Mouse (Mus musculus): ENCODE data around the gene Dok7.

Dok7 gene

GRCm38 (mm10) chr5:35056604-35057432, at the start of gene Dok7:
Dok7 (plus strand) TSS chr5:35056766.
- DNase-seq (ENCODE audit: low spot score): peak; percentile 48

- DNase-seq (ENCODE audit: low spot score): no peak
These were observed 47.4 kb upstream of the Dok7 start for GRCm38 (mm10) chr5:35009163-35009562.

DNA sequence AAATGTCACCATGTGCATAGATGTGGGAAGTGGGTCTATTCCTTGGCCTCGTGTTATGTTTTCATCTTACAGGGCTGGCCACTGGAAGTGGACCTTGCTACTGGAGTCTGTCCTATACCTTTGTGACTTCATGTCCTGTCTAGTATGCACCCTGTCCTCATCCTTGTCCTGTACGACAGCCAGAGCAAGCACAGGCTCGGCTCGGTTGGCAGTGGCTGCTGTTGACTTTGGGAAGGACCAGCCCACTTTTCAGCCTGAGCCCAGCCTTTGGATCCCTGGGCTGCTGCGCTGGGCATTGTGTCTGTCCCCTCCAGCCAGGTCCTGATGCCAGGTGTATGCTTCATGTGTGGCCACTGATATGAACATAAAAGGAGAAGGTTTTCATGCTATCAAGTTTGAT, 45.9 kb upstream of the Dok7 start:
- no peak for DNase-seq (ENCODE audit: low spot score)

DNA sequence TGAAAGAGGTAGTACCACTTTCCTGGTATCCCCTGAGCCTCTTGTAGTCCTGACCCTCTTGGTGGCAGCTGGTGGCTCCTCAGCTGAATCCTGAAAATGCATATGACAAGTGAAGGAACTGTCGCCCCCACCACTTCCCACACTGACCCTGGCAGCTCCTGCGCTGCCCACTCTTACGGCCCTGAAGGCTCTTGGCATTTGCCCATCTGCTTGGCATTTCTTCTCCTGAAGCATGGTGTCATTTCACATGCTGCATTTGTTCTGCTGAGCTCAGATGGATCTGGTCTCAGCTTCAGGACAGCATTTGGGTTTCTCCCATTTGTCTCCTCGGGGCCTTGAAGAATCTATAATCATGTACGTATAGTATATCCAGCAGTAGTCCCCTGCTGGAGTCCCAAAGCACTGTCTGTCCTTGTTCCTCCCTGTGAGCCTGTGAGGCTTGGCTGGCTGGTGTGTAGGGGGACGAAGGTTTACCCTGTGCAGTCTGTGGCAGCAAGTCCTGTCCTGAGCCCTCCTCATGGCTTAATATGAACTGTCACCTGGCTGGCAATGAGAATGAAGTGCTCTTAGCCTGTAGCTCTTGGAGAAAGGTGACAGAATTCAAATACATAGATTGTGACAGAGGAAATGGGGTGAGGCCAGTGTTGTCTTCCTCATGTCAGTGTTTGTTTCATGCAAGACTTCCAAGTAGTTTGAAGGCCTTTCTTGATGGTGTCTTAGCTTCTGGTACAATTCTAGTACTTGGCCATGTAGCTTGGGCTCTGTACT, 45.2 kb upstream of the Dok7 start:
- DNase-seq (ENCODE audit: low spot score): no peak

DNA sequence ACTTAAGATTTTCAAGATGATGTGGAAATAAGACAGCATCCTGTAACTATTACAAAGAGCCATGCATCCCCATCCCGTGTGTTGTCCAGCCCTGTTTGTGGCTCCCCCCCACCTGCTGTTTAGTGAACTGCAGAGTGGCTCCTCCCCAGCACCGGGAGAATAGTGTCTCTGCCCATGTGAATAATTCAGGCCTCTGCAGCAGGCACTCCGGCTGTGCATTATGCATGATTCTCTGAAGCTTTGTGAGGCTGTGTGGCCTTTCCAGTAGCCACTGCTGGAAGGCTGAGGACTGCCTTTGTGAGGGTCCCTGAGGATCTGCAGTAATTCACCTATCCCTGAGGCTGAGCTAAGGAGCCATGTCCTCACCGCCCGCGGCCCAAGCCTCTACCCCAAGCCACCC, 42.5 kb upstream of the Dok7 start:
- DNase-seq (ENCODE audit: low spot score): no peak

GRCm38 (mm10) chr5:35019673-35020300, 36.8 kb upstream of the Dok7 start:
- DNase-seq (ENCODE audit: low spot score): peak; percentile 31

- DNase-seq (ENCODE audit: low spot score): no peak
These were observed 35.9 kb upstream of the Dok7 start for GRCm38 (mm10) chr5:35020410-35021241.

DNA sequence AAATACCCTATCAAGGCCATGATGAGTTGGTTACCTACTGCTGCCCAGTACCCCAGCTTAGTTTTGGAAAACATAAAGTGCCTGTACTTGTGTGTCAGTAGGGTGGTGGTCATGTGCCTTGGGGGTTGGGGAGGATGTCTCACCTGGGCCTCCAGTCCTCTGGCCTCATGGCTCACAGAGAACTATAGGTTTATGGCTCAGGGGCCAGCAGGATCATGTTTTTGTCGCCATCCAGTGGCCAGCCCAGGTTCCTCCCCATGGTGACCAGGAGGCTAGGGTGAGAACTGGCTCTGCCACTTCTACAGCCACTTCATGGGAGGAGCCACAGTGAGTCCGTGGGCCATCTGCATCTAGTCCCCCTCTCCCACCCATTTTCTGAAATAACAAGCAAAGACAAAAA, 31.6 kb upstream of the Dok7 start:
- DNase-seq (ENCODE audit: low spot score): peak; percentile 52

DNA sequence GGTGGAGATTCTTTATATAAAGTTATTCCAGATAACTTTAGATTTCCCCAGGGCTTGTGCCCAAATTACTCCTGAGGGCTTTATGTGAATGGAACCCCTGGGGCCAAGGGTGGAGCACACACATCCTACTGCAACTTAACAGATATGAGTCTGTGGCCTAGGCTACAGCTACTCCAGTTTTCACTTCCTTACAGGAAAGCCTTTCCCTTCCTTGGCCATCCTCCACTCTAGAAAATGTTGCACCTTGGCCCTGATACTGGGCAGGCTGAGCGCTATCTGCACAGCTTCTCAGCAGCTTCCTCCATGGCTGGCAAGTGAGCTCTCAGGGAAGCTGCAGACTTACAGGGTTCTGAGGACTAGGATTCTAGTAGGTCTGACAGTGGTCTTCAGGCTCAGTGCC, 27.3 kb upstream of the Dok7 start:
- no peak for DNase-seq (ENCODE audit: low spot score)

- no peak for DNase-seq (ENCODE audit: low spot score)
These were observed 26.8 kb upstream of the Dok7 start for GRCm38 (mm10) chr5:35029755-35030154.

DNA sequence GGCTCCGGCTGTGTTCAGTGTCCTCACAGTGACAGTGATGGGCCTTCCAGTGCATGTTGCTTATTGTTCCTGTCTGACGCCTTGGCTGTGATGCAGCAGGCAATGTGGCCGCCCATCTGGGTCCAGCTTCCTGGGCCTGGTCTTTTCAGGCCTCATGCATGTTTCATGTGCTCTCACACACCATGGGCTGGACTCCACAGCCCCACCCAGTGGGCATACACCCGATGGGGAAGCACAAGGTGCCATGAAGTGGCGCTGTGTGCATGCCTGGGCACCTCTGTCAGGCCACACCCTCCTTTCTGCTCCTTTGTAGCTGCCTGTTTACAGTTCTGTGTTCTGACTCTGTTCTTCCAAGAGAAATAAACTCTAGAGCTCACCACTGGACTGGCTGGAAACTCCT, 23.5 kb upstream of the Dok7 start:
- DNase-seq (ENCODE audit: low spot score): no peak

GRCm38 (mm10) chr5:35033619-35034018, 22.9 kb upstream of the Dok7 start:
- DNase-seq (ENCODE audit: low spot score): no peak

DNA sequence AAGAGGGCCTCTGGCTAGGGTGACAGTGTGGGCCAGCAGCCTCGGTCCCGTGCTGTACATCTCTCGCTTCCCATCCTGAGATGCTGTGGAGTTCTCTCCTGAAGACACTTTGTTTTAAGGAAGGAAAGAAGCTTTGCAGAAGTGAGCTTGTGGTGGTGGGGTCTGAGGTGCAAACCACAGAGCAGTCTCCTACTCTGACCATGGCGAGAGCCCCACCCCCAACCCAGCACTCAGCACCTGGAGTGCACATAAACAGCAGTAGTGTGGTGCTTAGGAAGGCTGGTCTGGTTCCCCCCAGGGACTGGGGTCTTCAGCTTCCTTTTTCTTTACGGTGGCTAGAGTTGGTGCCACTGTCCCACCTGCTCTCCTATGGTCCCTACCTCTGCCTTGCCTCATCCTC, 21.4 kb upstream of the Dok7 start:
- no peak for DNase-seq (ENCODE audit: low spot score)

DNA sequence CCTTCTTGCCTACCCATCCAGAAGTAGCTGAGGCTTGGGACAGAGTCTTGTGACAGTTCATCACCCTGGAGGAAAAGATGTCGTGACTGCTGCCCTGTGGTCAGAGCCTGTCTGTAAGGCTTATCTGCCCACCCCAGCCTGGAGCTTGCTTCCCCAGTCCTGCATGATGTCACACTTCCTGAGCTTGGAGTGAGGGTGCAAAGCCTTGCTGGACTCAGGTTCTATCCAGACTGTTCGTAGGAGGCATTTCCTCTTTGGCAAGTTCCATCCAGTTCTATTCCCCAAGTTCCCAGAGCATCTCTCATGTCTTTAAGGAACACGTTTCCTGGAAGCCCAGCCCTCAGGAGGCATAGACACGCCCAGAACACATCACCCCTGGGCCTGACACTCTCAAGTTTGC, 20.8 kb upstream of the Dok7 start:
- no peak for DNase-seq (ENCODE audit: low spot score)

DNA sequence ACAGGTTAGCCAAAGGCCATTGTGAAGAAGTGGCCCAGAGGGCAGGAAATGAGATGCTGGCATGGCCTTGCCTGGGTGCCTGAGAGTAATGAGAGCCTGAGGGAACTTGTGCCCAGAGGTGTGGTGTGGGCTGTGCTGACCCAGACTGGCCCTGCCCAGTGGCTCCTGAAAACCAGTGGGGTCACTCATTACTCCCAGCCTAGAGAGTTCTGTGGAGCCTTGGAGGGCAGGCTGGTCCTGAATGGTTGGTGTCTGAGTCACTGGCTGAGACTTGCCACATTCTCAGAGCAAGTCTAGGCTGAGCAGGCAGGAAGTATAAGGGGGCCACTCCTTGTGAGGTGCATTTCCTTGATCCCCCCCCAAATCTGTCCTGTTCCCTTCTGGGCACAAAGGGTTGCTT, 19.1 kb upstream of the Dok7 start:
- DNase-seq (ENCODE audit: low spot score): no peak

- no peak for DNase-seq (ENCODE audit: low spot score)
These were observed 15.2 kb upstream of the Dok7 start, which contains the start of gene Hgfac for GRCm38 (mm10) chr5:35041268-35041829. Hgfac (plus strand) TSS chr5:35041509.

DNA sequence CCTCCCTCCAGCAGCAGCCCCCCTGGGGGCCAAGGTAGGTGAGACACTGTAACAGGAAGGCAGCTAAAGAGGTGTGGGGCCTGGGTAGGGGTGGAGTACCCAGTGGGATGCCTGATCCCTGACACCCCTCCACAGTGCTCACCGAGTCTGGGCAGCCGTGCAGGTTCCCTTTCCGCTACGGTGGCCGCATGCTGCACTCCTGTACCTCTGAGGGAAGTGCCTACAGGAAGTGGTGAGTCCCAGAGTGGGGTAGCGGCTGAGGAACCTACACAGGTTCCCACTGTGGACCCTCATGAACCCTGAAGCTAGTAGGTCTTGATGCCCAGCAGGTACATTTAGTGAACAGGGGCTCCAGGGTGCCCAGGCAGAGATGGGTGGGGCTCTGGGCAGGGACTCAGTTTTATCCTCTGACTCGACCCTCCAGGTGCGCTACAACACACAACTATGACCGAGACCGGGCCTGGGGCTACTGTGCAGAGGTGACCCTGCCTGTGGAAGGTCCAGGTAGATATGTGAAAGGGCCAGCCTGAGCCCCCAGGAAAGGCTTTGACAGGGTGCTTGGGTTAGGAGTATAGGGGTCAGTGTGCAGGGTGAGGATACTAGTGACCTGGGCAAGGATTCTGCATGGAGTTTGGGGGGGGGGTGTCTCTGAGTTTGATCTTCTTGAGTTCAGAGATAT, 14.0 kb upstream of the Dok7 start:
- no peak for DNase-seq (ENCODE audit: low spot score)

GRCm38 (mm10) chr5:35043110-35043451, 13.5 kb upstream of the Dok7 start:
- peak; percentile 93 for DNase-seq (ENCODE audit: low spot score)

- DNase-seq (ENCODE audit: low spot score): no peak
These were observed 6.0 kb upstream of the Dok7 start for GRCm38 (mm10) chr5:35050541-35050940.

DNA sequence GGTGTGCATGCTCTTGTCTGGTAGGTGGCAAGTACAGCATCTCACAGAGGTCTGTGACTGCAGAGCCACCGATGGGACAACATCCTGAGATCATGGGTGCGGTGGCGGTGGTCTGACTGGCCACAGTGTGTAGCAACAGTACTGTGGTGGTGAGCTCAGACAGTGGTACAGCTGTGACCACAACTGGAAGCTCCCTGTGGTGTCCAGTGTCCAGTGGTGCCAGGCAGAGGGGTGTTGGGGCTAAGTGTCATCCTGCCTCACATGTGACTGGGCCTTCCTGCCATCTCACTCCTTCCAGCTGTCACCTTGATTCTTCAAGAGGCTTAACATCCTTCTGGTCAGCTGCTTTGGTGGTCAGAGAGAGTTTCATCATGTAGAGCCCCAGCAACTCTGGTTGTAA, 1.9 kb upstream of the Dok7 start:
- no peak for DNase-seq (ENCODE audit: low spot score)

DNA sequence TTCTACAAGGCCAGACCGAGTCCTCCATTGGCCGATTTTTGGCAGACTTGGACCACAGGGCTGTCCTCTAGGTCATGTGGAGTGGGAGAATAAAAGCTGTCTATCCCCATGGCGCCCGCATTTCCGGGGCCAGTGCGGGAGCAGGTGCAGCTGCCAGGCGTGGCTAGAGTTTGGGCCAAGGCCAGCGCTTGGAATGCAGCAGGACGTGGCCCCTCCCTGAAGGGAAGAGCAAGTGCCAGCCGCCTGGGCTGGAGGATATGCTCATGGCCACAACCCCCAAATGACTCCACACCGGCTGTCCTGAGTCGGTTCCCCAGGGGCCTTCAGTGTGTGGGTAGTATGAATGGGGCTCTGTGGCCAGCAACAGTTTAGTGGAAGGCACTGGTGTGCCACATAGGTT, 1.5 kb upstream of the Dok7 start:
- DNase-seq (ENCODE audit: low spot score): peak; percentile 26

All from layer of hippocampus, adult 11-12 months (tissue).